Mouse (Mus musculus): ENCODE data around the gene Gm3646. TPM values are rescaled to one million over a fixed set of nuclear protein-coding genes. Genes with fewer than 3 reads are reported as not detected.

The Gm3646 gene
- polyA plus RNA-seq, 1 experiment from 2014 or later = 1.1 TPM

DNA sequence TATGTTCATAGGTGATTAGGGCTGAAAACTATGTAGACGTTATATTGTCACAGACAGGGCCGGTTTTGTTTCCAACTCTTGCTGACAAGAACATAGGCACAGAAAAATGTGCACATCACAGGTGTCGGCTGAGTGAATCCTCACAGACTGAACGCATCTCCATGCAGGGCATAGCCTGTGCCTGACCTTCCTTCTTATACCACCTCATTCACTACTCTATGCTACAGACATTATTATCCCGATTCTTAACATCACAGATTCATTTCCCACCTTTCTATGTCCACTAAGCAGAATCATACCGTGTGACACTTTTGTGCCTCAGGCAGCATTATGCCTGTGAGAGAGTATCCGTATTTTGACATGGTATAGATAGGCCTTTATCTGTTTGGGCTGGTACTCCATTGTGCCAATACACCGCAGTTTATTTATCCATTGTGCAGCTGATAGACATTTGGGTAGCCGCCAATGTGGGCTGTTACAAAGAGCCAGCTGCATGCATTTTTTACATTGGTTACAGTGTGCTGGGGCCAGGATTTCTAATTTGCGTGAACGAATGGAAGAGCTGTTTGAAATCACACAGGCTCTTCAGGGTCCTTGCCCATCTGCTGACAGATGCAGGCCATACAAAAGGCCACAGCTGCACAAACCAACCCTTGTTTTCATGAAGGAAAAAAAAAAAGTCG is 33.5 kb upstream of the Gm3646 start:
- no peak overlapping the region for H3K9ac ChIP-seq (ENCODE audit: low read depth, low read length)
- no peak overlapping the region for H3K4me2 ChIP-seq
- ATAC-seq (replicated peaks; ENCODE audit: insufficient number of reproducible peaks, low FRiP score, low TSS enrichment) = no peak
- no peak overlapping the region for H3K4me3 ChIP-seq (ENCODE audit: low read depth, low read length)
- H3K27me3 ChIP-seq (ENCODE audit: control insufficient read depth, insufficient read depth, low read length) = no peaks in the 10 kb centered on the region
- 54% methylated on average over 12 of the region's 12 CpGs for WGBS (ENCODE audit: insufficient replicate concordance)
- H3K27ac ChIP-seq (ENCODE audit: low read depth, low read length) = no peak overlapping the region
- H3K4me1 ChIP-seq (ENCODE audit: control insufficient read depth, insufficient read depth, low read length) = peaks cover 14% of the 10 kb centered on the region
- H3K36me3 ChIP-seq (ENCODE audit: control insufficient read depth, insufficient read depth, low read length) = no peaks in the 10 kb centered on the region
- H3K9me3 ChIP-seq (replicated peaks; ENCODE audit: control insufficient read depth, low read length) = 0 out of 2 replicates have a peak, but pooled peaks cover 2% of the 10 kb centered on the region

DNA sequence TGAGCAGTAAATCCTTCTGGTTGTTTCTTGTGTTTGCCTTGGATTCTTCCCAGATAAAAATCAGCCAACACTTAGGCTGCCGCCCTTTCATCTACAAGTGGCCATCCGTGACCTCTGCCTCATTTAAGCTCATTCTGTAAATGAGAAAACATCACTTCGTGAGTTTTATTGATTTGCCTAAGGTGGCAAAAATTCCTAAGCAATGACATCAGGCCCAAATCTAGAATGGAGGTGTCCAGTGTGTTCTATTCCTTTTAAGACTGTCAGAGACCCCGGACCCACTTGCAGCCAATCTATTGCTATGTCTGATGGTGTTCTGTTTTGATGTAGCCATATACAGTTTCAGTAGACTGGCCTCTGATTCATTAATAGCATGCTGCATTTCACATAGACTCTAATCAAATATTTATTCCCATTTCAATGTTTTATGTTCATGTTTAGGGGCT is 26.5 kb upstream of the Gm3646 start:
- H3K27me3 ChIP-seq (ENCODE audit: control insufficient read depth, insufficient read depth, low read length) = no peaks in the 10 kb centered on the region
- no peak overlapping the region for H3K27ac ChIP-seq (ENCODE audit: low read depth, low read length)
- no peak overlapping the region for H3K4me3 ChIP-seq (ENCODE audit: low read depth, low read length)
- no peaks in the 10 kb centered on the region for H3K4me1 ChIP-seq (ENCODE audit: control insufficient read depth, insufficient read depth, low read length)
- H3K9me3 ChIP-seq (replicated peaks; ENCODE audit: control insufficient read depth, low read length) = 0 out of 2 replicates have a peak, but pooled peaks cover 2% of the 10 kb centered on the region
- H3K36me3 ChIP-seq (ENCODE audit: control insufficient read depth, insufficient read depth, low read length) = no peaks in the 10 kb centered on the region
- no peak overlapping the region for H3K9ac ChIP-seq (ENCODE audit: low read depth, low read length)
- H3K4me2 ChIP-seq = no peak overlapping the region
- no peak for ATAC-seq (replicated peaks; ENCODE audit: insufficient number of reproducible peaks, low FRiP score, low TSS enrichment)
- WGBS (ENCODE audit: insufficient replicate concordance) = 72% methylated on average over 4 of the region's 4 CpGs

- H3K27ac ChIP-seq (ENCODE audit: low read depth, low read length) = no peak overlapping the region
- H3K36me3 ChIP-seq (ENCODE audit: control insufficient read depth, insufficient read depth, low read length) = no peaks in the 10 kb centered on the region
- ATAC-seq (replicated peaks; ENCODE audit: insufficient number of reproducible peaks, low FRiP score, low TSS enrichment) = no peak
Measured at GRCm38 (mm10) chr1:39830786-39831593, 25.9 kb upstream of the Gm3646 start.

DNA sequence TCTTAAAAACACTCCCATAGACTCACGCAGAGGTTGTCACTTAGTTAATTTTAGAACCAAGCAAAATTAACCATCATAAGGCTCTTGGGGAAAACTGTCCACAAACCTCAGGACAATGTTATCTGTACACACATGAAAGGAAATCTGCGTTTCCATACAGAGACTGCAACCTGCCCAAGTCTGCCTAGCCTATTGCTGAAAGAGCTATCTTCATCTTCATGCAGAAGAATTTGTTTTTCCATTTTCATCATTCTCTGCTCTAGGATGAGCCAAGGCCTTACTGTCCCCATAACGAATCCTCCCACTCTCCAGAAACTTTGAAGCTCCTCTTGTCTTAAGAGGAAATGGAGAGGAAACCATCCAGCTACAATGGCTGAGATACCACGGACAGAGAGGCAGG is 19.8 kb upstream of the Gm3646 start:
- Histone ChIP-seq H3K9ac (ENCODE audit: low read depth, low read length) (no peak overlapping the region), H3K4me2 (no peak overlapping the region), H3K27ac (ENCODE audit: low read depth, low read length) (no peak overlapping the region), H3K4me3 (ENCODE audit: low read depth, low read length) (no peak overlapping the region), H3K36me3 (ENCODE audit: control insufficient read depth, insufficient read depth, low read length) (no peaks in the 10 kb centered on the region), H3K9me3 (replicated peaks; ENCODE audit: control insufficient read depth, low read length) (no peaks in the 10 kb centered on the region), H3K4me1 (ENCODE audit: control insufficient read depth, insufficient read depth, low read length) (no peaks in the 10 kb centered on the region), H3K27me3 (ENCODE audit: control insufficient read depth, insufficient read depth, low read length) (no peaks in the 10 kb centered on the region)
- 56% methylated on average over 4 of the region's 4 CpGs for WGBS (ENCODE audit: insufficient replicate concordance)
- no peak for ATAC-seq (replicated peaks; ENCODE audit: insufficient number of reproducible peaks, low FRiP score, low TSS enrichment)

More at GRCm38 (mm10) chr1:39830786-39831593, 25.9 kb upstream of the Gm3646 start:
- Histone ChIP-seq H3K4me2 (no peak overlapping the region), H3K4me1 (ENCODE audit: control insufficient read depth, insufficient read depth, low read length) (no peaks in the 10 kb centered on the region), H3K27me3 (ENCODE audit: control insufficient read depth, insufficient read depth, low read length) (no peaks in the 10 kb centered on the region), H3K9me3 (replicated peaks; ENCODE audit: control insufficient read depth, low read length) (0 out of 2 replicates have a peak, but pooled peaks cover 2% of the 10 kb centered on the region), H3K9ac (ENCODE audit: low read depth, low read length) (no peak overlapping the region), H3K4me3 (ENCODE audit: low read depth, low read length) (no peak overlapping the region)
- WGBS (ENCODE audit: insufficient replicate concordance) = 78% methylated on average over 11 of the region's 11 CpGs

DNA sequence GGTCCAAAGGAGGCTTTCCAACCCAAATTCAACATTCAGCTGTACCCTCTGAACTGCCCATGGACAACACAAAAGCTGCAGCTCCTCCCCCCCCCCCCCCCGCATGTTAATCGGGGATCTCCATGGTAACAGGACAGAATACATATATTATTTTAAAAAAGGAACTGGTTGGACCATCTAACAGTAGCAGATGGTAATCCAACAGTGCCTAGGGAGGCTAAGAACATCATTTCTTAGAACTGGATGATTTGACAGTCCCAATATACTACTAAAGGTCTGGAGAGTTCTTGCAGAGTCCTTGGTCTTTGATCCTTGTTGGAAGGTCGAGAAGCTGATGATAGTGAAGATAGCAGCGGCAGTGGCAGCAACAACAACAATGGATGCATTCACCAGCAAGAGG is 19.1 kb upstream of the Gm3646 start:
- H3K4me2 ChIP-seq = no peak overlapping the region
- H3K27ac ChIP-seq (ENCODE audit: low read depth, low read length) = no peak overlapping the region
- H3K4me1 ChIP-seq (ENCODE audit: control insufficient read depth, insufficient read depth, low read length) = no peaks in the 10 kb centered on the region
- H3K9me3 ChIP-seq (replicated peaks; ENCODE audit: control insufficient read depth, low read length) = no peaks in the 10 kb centered on the region
- no peaks in the 10 kb centered on the region for H3K27me3 ChIP-seq (ENCODE audit: control insufficient read depth, insufficient read depth, low read length)
- H3K9ac ChIP-seq (ENCODE audit: low read depth, low read length) = no peak overlapping the region
- WGBS (ENCODE audit: insufficient replicate concordance) = 47% methylated on average over 4 of the region's 4 CpGs
- no peaks in the 10 kb centered on the region for H3K36me3 ChIP-seq (ENCODE audit: control insufficient read depth, insufficient read depth, low read length)
- no peak for ATAC-seq (replicated peaks; ENCODE audit: insufficient number of reproducible peaks, low FRiP score, low TSS enrichment)
- no peak overlapping the region for H3K4me3 ChIP-seq (ENCODE audit: low read depth, low read length)

DNA sequence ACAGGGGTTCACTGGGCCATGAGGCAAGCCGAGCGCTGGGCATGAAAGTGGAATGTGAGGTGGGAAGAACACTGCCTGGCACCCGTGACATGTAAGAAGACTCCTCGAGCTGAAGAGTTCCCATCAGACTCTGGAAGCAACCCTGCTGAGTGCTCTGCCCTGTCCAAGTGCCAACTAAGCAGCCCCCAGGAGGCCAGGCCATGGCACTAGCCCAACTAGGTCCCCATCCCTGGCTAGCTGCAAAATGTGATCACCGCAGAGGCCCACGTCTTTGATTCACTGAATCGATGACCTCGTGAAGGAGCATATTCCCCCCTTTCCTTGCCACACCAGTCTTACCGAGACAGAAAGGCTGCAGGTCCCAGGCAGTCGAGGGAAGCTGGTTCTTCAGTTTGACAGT is 14.5 kb upstream of the Gm3646 start:
- Histone ChIP-seq H3K4me2 (no peak overlapping the region), H3K9ac (ENCODE audit: low read depth, low read length) (no peak overlapping the region), H3K9me3 (replicated peaks; ENCODE audit: control insufficient read depth, low read length) (no peaks in the 10 kb centered on the region), H3K27me3 (ENCODE audit: control insufficient read depth, insufficient read depth, low read length) (no peaks in the 10 kb centered on the region), H3K27ac (ENCODE audit: low read depth, low read length) (no peak overlapping the region), H3K4me3 (ENCODE audit: low read depth, low read length) (no peak overlapping the region), H3K4me1 (ENCODE audit: control insufficient read depth, insufficient read depth, low read length) (no peaks in the 10 kb centered on the region), H3K36me3 (ENCODE audit: control insufficient read depth, insufficient read depth, low read length) (no peaks in the 10 kb centered on the region)
- ATAC-seq (replicated peaks; ENCODE audit: insufficient number of reproducible peaks, low FRiP score, low TSS enrichment) = no peak
- 74% methylated on average over 10 of the region's 10 CpGs for WGBS (ENCODE audit: insufficient replicate concordance)

DNA sequence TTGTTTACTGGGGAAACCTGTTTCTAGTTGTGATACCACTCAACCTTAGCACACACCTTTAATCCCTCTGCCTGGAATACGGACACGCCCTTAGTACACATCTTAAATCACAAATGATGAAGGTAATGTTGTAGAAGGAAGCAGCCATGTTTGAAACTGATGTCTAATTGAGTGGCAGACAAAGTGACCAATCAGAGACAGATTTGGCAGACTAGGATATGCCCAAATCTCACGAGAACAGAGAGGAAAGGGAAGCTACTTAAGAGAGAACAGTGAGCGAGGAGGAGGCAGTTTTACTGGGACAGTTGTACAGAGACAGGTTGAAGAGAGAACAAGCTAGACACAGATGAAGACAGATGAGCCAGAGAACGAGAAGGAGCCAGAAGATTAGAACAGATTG is 10.6 kb upstream of the Gm3646 start:
- Histone ChIP-seq H3K9me3 (replicated peaks; ENCODE audit: control insufficient read depth, low read length) (no peaks in the 10 kb centered on the region), H3K27me3 (ENCODE audit: control insufficient read depth, insufficient read depth, low read length) (no peaks in the 10 kb centered on the region), H3K4me2 (no peak overlapping the region), H3K4me3 (ENCODE audit: low read depth, low read length) (no peak overlapping the region), H3K27ac (ENCODE audit: low read depth, low read length) (no peak overlapping the region), H3K4me1 (ENCODE audit: control insufficient read depth, insufficient read depth, low read length) (no peaks in the 10 kb centered on the region), H3K9ac (ENCODE audit: low read depth, low read length) (no peak overlapping the region), H3K36me3 (ENCODE audit: control insufficient read depth, insufficient read depth, low read length) (no peaks in the 10 kb centered on the region)
- 80% methylated on average over 5 of the region's 5 CpGs for WGBS (ENCODE audit: insufficient replicate concordance)
- no peak for ATAC-seq (replicated peaks; ENCODE audit: insufficient number of reproducible peaks, low FRiP score, low TSS enrichment)

GRCm38 (mm10) chr1:39813067-39813466 is 7.9 kb upstream of the Gm3646 start:
- Histone ChIP-seq H3K9ac (ENCODE audit: low read depth, low read length) (no peak overlapping the region), H3K9me3 (replicated peaks; ENCODE audit: control insufficient read depth, low read length) (no peaks in the 10 kb centered on the region), H3K4me1 (ENCODE audit: control insufficient read depth, insufficient read depth, low read length) (no peaks in the 10 kb centered on the region), H3K27ac (ENCODE audit: low read depth, low read length) (no peak overlapping the region), H3K36me3 (ENCODE audit: control insufficient read depth, insufficient read depth, low read length) (no peaks in the 10 kb centered on the region), H3K27me3 (ENCODE audit: control insufficient read depth, insufficient read depth, low read length) (no peaks in the 10 kb centered on the region), H3K4me2 (no peak overlapping the region), H3K4me3 (ENCODE audit: low read depth, low read length) (no peak overlapping the region)
- ATAC-seq (replicated peaks; ENCODE audit: insufficient number of reproducible peaks, low FRiP score, low TSS enrichment) = no peak
- 61% methylated on average over 4 of the region's 4 CpGs for WGBS (ENCODE audit: insufficient replicate concordance)

All from heart, embryonic 11.5 days (tissue).